Mouse (Mus musculus) common myeloid progenitor, adult 5-6 weeks (primary cell): ENCODE results near the gene Tspan31. TPM values are rescaled to one million over a fixed set of nuclear protein-coding genes. Genes with fewer than 3 reads are reported as not detected.

ENCODE experiments used
- ATAC-seq: replicated peaks from 2 replicates; pipeline ENCODE4 v1.8.0; 2016; ENCODE audit warnings: low read depth, mild to moderate bottlenecking, moderate TSS enrichment, inconsistent platforms; ENCODE audit not compliant: poor library complexity, severe bottlenecking
- total RNA-seq: library from RNA; stranded (forward); fragments of 200-1000, 187-1606 nt; gene quantifications from 2 replicates; pipeline ENCODE4 v1.2.3, GENCODE M21; 2017

Tspan31 gene
- total RNA-seq, 1 experiment from 2014 or later: 49.9 TPM

DNA sequence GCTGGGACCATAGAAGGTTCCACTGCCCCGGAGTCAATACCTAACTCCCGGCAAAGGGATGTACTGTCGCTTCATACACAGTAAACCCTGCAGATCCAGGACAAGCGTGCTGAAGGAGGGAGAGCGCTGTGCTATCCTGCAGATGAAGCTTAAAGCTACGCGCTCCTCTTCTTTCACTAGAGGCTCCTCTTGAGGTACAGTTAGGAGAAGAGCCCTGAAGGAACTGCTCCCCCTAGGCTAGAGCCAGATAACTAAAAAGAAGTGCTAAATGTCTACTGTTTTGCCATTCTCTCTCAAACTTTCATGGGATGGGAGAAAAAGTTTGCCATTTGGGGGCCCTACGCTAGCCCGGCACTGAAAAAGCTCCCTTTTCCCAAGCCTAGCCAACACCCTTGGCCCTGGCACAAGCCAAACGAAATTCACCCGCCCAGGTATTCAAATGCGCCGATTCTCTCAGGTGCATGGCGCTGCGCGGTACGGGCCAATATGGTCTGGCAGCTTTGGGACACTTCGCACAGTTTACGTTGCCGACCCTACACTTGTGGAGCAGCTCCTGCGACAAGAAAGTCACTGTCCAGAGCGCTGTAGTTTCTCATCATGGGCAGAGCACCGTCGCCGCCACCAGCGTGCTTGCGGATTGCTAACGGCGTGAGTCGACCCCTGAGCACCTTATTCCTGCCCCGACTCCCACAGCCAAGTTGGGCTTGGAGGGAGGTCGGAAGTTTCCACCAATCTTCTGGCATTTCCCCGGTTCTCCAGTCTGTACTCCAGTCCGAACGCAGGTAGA lies 21.3 kb downstream of the Tspan31 start:
- ATAC-seq: peak; percentile 8; the same call in 1 of the 2 replicates

- no peak for ATAC-seq
These were observed 22.1 kb downstream of the Tspan31 start, which contains the start of gene Cyp27b1 for GRCm38 (mm10) chr10:127047954-127048353. Cyp27b1 (plus strand) TSS chr10:127048250.

DNA sequence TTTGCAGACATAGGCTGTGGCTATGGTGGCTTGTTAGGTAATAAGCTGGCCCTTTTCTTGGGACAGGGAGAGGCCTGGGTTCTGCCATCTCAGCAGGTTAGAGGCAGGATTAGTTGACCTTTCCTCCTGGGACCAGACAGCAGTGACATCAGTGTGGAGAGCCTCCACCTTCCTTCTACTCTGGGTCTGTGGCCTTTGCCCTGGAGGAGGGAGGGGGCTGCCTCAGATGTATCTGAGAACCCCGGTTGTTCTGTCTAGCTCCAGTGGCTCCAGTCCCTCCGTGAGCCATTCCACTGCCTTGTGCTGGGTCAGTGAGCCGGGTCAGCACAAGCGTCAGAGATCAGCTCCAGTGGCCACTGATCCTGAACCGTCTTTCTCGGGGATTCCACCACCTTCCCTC lies 26.9 kb downstream of the Tspan31 start:
- ATAC-seq: no peak

DNA sequence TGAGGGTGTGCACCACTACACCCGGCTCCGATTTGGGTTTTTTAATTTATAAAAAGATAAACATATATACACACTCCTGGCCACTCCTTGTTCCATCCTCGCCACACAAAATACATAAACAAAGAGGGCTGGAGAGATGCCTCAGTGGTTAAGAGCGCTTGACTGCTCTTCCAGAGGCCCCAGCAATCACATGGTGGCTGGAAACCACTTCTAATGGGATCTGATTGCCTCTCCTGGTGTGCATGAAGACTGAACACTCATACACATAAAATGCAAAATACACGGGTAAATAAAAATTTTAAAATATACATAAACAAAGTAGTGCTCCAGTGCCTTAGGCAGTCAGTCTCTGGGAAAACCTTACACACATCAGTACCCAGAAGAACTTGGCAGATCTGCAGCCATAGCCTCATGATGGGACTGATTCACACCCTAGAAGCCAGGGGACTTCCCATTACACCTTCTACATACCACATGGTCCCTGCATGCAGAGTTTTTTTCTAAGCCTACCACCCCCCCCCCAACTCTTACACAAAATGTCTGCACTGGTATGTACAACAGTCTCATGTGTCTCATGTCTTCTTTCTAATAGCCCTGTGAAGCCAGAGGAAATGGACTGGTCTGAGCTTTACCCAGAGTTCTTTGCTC lies 27.5 kb downstream of the Tspan31 start:
- ATAC-seq: no peak

- peak; percentile 84 for ATAC-seq
These were observed 28.2 kb downstream of the Tspan31 start for GRCm38 (mm10) chr10:127041774-127042338.

DNA sequence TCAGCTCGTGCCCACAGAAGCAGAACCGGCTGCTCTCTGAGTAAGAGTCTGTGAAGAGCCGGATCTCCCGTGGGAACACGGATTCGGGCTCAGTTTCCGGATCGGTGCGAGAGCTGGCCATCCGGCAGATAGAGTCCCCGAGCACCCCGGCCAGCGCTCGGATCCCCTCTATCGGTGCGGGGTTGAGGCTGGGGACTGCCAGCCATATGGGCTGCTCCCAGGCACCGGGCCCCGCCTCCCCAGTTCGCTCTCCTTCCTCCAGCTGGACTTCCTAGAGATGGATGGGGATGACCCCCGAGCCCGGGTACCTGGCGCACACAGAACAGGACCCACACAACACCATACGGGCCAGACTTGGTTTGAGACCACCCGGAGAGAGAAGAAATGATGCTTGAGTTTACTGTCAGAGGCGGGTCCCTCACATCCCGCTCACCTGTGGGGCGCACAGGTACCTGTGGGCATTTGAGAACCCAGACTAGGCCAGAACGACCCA lies 28.7 kb downstream of the Tspan31 start, which contains the start of the genes Mettl1 and Eef1akmt3:
TSS of gene Mettl1 (plus strand) at position 141 of the 493 bp plus-strand sequence.
TSS of gene Eef1akmt3 (minus strand) at position 240 of the 493 bp plus-strand sequence.
- ATAC-seq: peak; percentile 51

DNA sequence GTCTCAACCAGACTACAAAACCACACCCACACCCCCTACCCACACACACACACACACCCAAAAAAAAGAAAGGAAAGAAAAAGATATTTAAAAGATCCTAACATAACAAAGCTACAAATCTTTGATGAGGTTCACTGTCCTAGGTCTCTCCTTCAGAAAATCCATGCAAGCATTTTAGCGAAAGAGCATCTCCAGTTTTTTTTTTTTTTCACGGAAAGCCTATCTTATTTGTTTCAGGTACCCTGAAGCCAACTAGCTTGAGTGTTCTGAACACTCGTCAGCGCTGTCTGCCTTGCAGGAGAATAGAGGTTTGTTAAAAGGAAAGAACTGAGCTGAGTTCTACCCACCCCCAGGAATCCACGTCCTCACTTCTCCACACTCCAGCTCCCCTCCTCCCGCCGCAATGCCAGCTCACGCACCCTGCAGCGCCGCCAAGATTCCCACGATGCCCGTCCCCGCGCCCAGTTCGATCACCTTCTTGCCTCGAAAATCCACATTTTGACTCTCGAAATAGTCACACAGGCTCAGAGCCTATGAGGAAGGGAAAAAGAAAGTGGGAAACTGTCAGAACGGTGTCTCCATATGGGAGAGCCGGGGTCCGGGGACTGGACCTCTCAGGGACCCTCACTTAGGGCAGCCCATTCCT lies 29.4 kb downstream of the Tspan31 start:
- ATAC-seq: peak; percentile 28

- no peak for ATAC-seq
These were observed 32.4 kb downstream of the Tspan31 start for GRCm38 (mm10) chr10:127037641-127038040.

DNA sequence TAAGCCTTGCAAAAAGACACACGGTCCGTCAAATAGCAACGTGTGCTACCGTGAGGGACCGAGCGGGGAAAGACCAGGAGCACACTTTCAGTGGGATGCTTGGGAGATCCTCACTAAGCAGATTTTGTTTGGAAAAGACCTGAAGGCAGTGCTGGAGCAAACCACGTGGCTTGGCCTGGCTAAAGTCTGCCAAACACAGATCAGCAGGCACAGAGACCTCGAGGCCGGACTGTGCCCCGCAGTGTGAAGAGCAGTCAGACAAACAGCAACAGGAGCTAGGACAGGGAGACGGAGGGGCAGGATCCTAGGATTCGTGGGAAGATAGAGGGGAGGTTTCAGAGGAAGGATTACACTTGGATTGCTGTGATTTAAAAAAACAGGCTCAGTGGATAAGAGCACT lies 33.8 kb downstream of the Tspan31 start:
- ATAC-seq: no peak

DNA sequence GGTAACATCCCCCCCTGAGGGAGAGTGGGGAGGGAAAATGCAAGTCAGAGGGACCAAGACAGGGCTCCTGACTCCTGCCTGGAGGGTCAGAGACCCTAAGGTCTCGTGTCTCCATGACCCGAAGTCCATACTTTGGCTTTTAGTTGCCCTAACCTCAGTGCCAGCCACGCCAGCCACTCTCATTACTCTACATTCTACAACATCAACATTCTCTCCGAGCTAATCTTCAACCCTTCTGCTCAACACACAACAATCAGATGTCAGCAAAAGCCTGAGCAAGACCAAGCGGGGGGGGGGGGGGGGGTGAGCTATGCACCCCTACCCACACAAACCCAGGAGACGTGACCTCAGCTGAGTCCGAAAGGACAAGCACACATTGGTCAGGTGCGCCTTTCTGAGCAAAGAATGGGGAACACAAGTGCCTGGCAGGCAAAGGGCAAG lies 36.7 kb downstream of the Tspan31 start:
- ATAC-seq: no peak

DNA sequence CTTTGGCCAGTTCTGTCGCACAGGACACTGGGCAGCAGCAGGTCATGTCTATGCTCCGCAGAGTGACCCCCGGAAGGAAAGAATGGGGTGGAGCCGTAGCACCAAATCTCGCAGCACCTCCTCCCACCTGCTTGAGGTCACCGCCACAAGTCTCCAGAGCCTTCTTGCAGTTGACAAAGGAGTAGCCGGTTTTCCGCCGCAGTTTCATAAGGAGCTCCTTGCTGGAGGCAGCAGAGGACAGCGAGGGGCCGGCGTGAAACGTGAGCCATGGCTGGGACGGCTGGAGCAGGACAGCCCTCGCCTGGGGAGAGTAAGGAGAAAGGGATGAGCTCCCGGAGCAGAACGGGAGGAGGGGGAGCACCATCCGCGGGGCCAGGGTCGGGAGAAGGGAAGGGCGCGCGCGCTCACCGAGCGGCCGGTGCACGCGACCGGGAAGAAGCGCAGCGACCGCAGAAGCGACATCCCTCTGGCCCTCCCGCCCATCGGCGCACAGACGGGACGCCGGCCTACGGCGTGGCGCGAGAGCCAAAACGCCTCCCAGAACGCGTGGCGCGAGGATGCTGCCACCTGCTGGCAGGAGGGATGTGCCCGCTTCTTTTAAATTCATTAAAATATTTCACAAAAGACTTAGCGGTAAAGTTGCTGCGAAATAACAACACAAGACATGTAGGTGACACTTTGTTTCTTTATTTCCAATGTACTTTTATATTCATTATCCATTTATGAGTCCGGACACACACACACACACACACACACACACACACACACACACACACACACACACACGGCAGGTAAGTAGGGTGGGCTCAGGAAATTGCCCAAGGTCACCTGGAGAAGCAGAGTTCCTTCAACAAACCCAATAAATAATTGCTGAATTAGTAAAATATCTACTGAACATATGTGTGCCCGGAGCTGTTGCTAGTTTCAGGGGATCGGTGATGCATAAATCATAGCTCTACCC lies 39.4 kb downstream of the Tspan31 start, which contains the start of gene Tsfm:
TSS of gene Tsfm (minus strand) at position 505 of the 961 bp plus-strand sequence.
- ATAC-seq: peak; percentile 94

DNA sequence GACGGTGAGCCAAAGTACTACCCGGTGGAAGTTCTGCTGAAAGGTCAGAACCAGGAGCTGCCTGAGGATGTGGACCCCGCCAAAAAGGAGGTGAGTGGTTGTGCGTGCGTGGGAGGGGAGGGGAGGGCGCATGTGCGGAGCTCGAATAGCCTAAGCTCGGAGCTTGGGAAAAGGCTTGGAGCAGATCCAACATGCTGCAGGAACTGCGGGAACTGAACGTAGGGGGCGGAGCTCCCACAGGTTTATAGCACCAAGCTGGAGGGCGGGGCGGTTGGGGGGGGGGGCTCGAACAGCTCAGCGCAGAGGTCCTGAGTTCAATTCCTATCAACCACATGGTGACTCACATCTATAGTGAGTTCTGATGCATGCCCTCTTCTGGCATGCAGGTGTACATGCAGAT lies 51.6 kb downstream of the Tspan31 start:
- ATAC-seq: no peak

Other genes starting within 250 kb of the Tspan31 start
- gene Atp23, start 168.9 kb downstream of the Tspan31 start, total RNA-seq: 8.4 and 11.3 TPM in 2 replicates
- gene Ctdsp2, start 91.5 kb downstream of the Tspan31 start, total RNA-seq: 33.9 and 42.8 TPM in 2 replicates
- not detected in 2 replicates for gene Avil, start 69.6 kb downstream of the Tspan31 start, total RNA-seq
- 40.2 and 42.3 TPM in 2 replicates for gene Tsfm, start 39.4 kb downstream of the Tspan31 start, total RNA-seq
- gene Mettl1, start 28.9 kb downstream of the Tspan31 start, total RNA-seq: 27.4 and 28.0 TPM in 2 replicates
- not detected in 2 replicates for gene Eef1akmt3, start 28.8 kb downstream of the Tspan31 start, total RNA-seq
- gene Cyp27b1, start 22.0 kb downstream of the Tspan31 start, total RNA-seq: 0.14 TPM in 1 of 2 replicates, not detected in the other
- gene March9, start 10.1 kb downstream of the Tspan31 start, total RNA-seq: 0.23 TPM in 1 of 2 replicates, not detected in the other
- 723 and 923 TPM in 2 replicates for gene Cdk4, start 6.7 kb downstream of the Tspan31 start, total RNA-seq
- gene Agap2, start 5.0 kb upstream of the Tspan31 start, total RNA-seq: 40.8 and 56.1 TPM in 2 replicates
- 159 TPM in 2 replicates for gene Os9, start 50.9 kb upstream of the Tspan31 start, total RNA-seq
- gene B4galnt1, start 95.0 kb upstream of the Tspan31 start, total RNA-seq: 56.5 TPM in 2 replicates
- 0.78 and 1.0 TPM in 2 replicates for gene Slc26a10, start 110.4 kb upstream of the Tspan31 start, total RNA-seq
- gene Arhgef25, start 119.8 kb upstream of the Tspan31 start, total RNA-seq: 9.7 and 16.4 TPM in 2 replicates
- 29.7 and 36.7 TPM in 2 replicates for gene Dtx3, start 125.5 kb upstream of the Tspan31 start, total RNA-seq
- 15.7 and 18.7 TPM in 2 replicates for gene Pip4k2c, start 141.3 kb upstream of the Tspan31 start, total RNA-seq
- 0.23 and 0.34 TPM in 2 replicates for gene Kif5a, start 193.1 kb upstream of the Tspan31 start, total RNA-seq
- gene Dctn2, start 196.1 kb upstream of the Tspan31 start, total RNA-seq: 88.5 and 108 TPM in 2 replicates
- 5.2 and 8.7 TPM in 2 replicates for gene Mbd6, start 218.8 kb upstream of the Tspan31 start, total RNA-seq
- gene Mars, start 241.5 kb upstream of the Tspan31 start, total RNA-seq: 181 and 187 TPM in 2 replicates